Mouse (Mus musculus): ENCODE results near the gene Krtap4-13. TPM values are rescaled to one million over a fixed set of nuclear protein-coding genes. Genes with fewer than 3 reads are reported as not detected.

The Krtap4-13 gene
- not detected in 2 replicates for polyA plus RNA-seq (2012; rRNA removed)

GRCm38 (mm10) chr11:99809792-99810191 is at the start of gene Krtap4-13:
Gene Krtap4-13, minus strand, starts transcription at chr11:99809892.

GRCm38 (mm10) chr11:99857617-99858016 is 47.9 kb upstream of the Krtap4-13 start, which contains the start of gene Gm11568:
Gene Gm11568, plus strand, starts transcription at chr11:99857917.

GRCm38 (mm10) chr11:99851508-99851907 is 41.8 kb upstream of the Krtap4-13 start, which contains the start of gene Krtap4-16:
Gene Krtap4-16, minus strand, starts transcription at chr11:99851608.

GRCm38 (mm10) chr11:99837966-99838365 is 28.3 kb upstream of the Krtap4-13 start, which contains the start of gene 2300003K06Rik:
Gene 2300003K06Rik, minus strand, starts transcription at chr11:99838066.

GRCm38 (mm10) chr11:99815566-99815965 is 5.9 kb upstream of the Krtap4-13 start, which contains the start of gene Gm11564:
Gene Gm11564, minus strand, starts transcription at chr11:99815666.

GRCm38 (mm10) chr11:99804346-99804745 is 5.3 kb downstream of the Krtap4-13 start, which contains the start of gene Gm11554:
Gene Gm11554, minus strand, starts transcription at chr11:99804446.

GRCm38 (mm10) chr11:99798832-99799231 is 10.9 kb downstream of the Krtap4-13 start, which contains the start of gene Gm11569:
Gene Gm11569, minus strand, starts transcription at chr11:99798932.

GRCm38 (mm10) chr11:99793367-99793766 is 16.3 kb downstream of the Krtap4-13 start, which contains the start of gene Gm11596:
Gene Gm11596, minus strand, starts transcription at chr11:99793467.

GRCm38 (mm10) chr11:99784900-99785299 is 24.8 kb downstream of the Krtap4-13 start, which contains the start of gene Krtap4-9:
Gene Krtap4-9, plus strand, starts transcription at chr11:99785200.

GRCm38 (mm10) chr11:99780604-99781003 is 29.1 kb downstream of the Krtap4-13 start, which contains the start of gene Krtap4-8:
Gene Krtap4-8, minus strand, starts transcription at chr11:99780704.

GRCm38 (mm10) chr11:99772813-99773212 is 36.9 kb downstream of the Krtap4-13 start, which contains the start of gene Gm11595:
Gene Gm11595, minus strand, starts transcription at chr11:99772913.

Other genes starting within 250 kb of the Krtap4-13 start
- gene Krtap3-1, start 243.3 kb downstream of the Krtap4-13 start, polyA plus RNA-seq (2012; rRNA removed), result not detected in 2 replicates
- gene Krtap1-5, start 228.9 kb downstream of the Krtap4-13 start, polyA plus RNA-seq (2012; rRNA removed), result not detected in 2 replicates
- gene Krtap1-4, start 226.2 kb downstream of the Krtap4-13 start, polyA plus RNA-seq (2012; rRNA removed), result not detected in 2 replicates
- not detected in 2 replicates for gene Krtap1-3, start 218.6 kb downstream of the Krtap4-13 start, polyA plus RNA-seq (2012; rRNA removed)
- not detected in 2 replicates for gene Krtap9-3, start 211.8 kb downstream of the Krtap4-13 start, polyA plus RNA-seq (2012; rRNA removed)
- gene Gm11938, start 206.6 kb downstream of the Krtap4-13 start, polyA plus RNA-seq (2012; rRNA removed), result not detected in 2 replicates
- not detected in 2 replicates for gene Gm11937, start 199.7 kb downstream of the Krtap4-13 start, polyA plus RNA-seq (2012; rRNA removed)
- not detected in 2 replicates for gene Krtap2-4, start 195.0 kb downstream of the Krtap4-13 start, polyA plus RNA-seq (2012; rRNA removed)
- gene Gm11562, start 189.5 kb downstream of the Krtap4-13 start, polyA plus RNA-seq (2012; rRNA removed), result 0.18 and 0.21 TPM in 2 replicates
- gene Krtap4-1, start 181.7 kb downstream of the Krtap4-13 start, polyA plus RNA-seq (2012; rRNA removed), result not detected in 2 replicates
- gene Krtap4-2, start 174.8 kb downstream of the Krtap4-13 start, polyA plus RNA-seq (2012; rRNA removed), result not detected in 2 replicates
- gene Krtap4-7, start 165.8 kb downstream of the Krtap4-13 start, polyA plus RNA-seq (2012; rRNA removed), result not detected in 2 replicates
- not detected in 2 replicates for gene Gm11555, start 159.7 kb downstream of the Krtap4-13 start, polyA plus RNA-seq (2012; rRNA removed)
- not detected in 2 replicates for gene Gm11563, start 150.9 kb downstream of the Krtap4-13 start, polyA plus RNA-seq (2012; rRNA removed)
- gene Krtap4-6, start 143.9 kb downstream of the Krtap4-13 start, polyA plus RNA-seq (2012; rRNA removed), result 0.18 and 0.26 TPM in 2 replicates
- gene Gm14190, start 119.2 kb downstream of the Krtap4-13 start, polyA plus RNA-seq (2012; rRNA removed), result not detected in 2 replicates
- gene Gm14180, start 75.6 kb downstream of the Krtap4-13 start, polyA plus RNA-seq (2012; rRNA removed), result not detected in 2 replicates
- gene Gm11595, start 37.0 kb downstream of the Krtap4-13 start, polyA plus RNA-seq (2012; rRNA removed), result not detected in 2 replicates
- not detected in 2 replicates for gene Krtap4-8, start 29.2 kb downstream of the Krtap4-13 start, polyA plus RNA-seq (2012; rRNA removed)
- not detected in 2 replicates for gene Krtap4-9, start 24.7 kb downstream of the Krtap4-13 start, polyA plus RNA-seq (2012; rRNA removed)
- gene Gm11596, start 16.4 kb downstream of the Krtap4-13 start, polyA plus RNA-seq (2012; rRNA removed), result not detected in 2 replicates
- not detected in 2 replicates for gene Gm11569, start 11.0 kb downstream of the Krtap4-13 start, polyA plus RNA-seq (2012; rRNA removed)
- gene Gm11554, start 5.4 kb downstream of the Krtap4-13 start, polyA plus RNA-seq (2012; rRNA removed), result not detected in 2 replicates
- gene Gm11564, start 5.8 kb upstream of the Krtap4-13 start, polyA plus RNA-seq (2012; rRNA removed), result not detected in 2 replicates
- not detected in 2 replicates for gene 2300003K06Rik, start 28.2 kb upstream of the Krtap4-13 start, polyA plus RNA-seq (2012; rRNA removed)
- gene Krtap4-16, start 41.7 kb upstream of the Krtap4-13 start, polyA plus RNA-seq (2012; rRNA removed), result not detected in 2 replicates
- gene Gm11568, start 48.0 kb upstream of the Krtap4-13 start, polyA plus RNA-seq (2012; rRNA removed), result not detected in 2 replicates
- gene Gm11559, start 54.6 kb upstream of the Krtap4-13 start, polyA plus RNA-seq (2012; rRNA removed), result not detected in 2 replicates
- not detected in 2 replicates for gene Krtap9-1, start 63.5 kb upstream of the Krtap4-13 start, polyA plus RNA-seq (2012; rRNA removed)
- gene Gm11567, start 69.3 kb upstream of the Krtap4-13 start, polyA plus RNA-seq (2012; rRNA removed), result not detected in 2 replicates
- not detected in 2 replicates for gene Krtap31-1, start 98.0 kb upstream of the Krtap4-13 start, polyA plus RNA-seq (2012; rRNA removed)
- not detected in 2 replicates for gene Gm11565, start 104.9 kb upstream of the Krtap4-13 start, polyA plus RNA-seq (2012; rRNA removed)
- gene Krtap31-2, start 126.4 kb upstream of the Krtap4-13 start, polyA plus RNA-seq (2012; rRNA removed), result not detected in 2 replicates
- gene Krtap9-5, start 138.6 kb upstream of the Krtap4-13 start, polyA plus RNA-seq (2012; rRNA removed), result not detected in 2 replicates
- gene Krtap29-1, start 169.2 kb upstream of the Krtap4-13 start, polyA plus RNA-seq (2012; rRNA removed), result not detected in 2 replicates
- gene Krtap16-1, start 176.7 kb upstream of the Krtap4-13 start, polyA plus RNA-seq (2012; rRNA removed), result not detected in 2 replicates
- 0.23 TPM in 1 of 2 replicates, not detected in the other for gene Krtap17-1, start 184.1 kb upstream of the Krtap4-13 start, polyA plus RNA-seq (2012; rRNA removed)
- gene Krt33a, start 206.3 kb upstream of the Krtap4-13 start, polyA plus RNA-seq (2012; rRNA removed), result not detected in 2 replicates
- gene Krt33b, start 220.0 kb upstream of the Krtap4-13 start, polyA plus RNA-seq (2012; rRNA removed), result not detected in 2 replicates
- gene Krt34, start 231.7 kb upstream of the Krtap4-13 start, polyA plus RNA-seq (2012; rRNA removed), result not detected in 2 replicates
- gene Krt31, start 240.7 kb upstream of the Krtap4-13 start, polyA plus RNA-seq (2012; rRNA removed), result not detected in 2 replicates

Measured in ovary, adult 2 months (tissue).